Mouse (Mus musculus) myocyte (in vitro differentiated cells): ENCODE measurements around the gene Rxrg.

Source experiments
- REST ChIP-seq: IDR thresholded peaks from one replicate; pipeline ENCODE4 v1.6.1; 2011; ENCODE audit warnings: mild to moderate bottlenecking, control low read depth, moderate library complexity; ENCODE audit not compliant: insufficient read depth, insufficient read length
- SRF ChIP-seq: IDR thresholded peaks from one replicate; pipeline ENCODE4 v1.6.1; 2011; ENCODE audit warnings: low read depth; ENCODE audit not compliant: control insufficient read depth, insufficient read length

DNA sequence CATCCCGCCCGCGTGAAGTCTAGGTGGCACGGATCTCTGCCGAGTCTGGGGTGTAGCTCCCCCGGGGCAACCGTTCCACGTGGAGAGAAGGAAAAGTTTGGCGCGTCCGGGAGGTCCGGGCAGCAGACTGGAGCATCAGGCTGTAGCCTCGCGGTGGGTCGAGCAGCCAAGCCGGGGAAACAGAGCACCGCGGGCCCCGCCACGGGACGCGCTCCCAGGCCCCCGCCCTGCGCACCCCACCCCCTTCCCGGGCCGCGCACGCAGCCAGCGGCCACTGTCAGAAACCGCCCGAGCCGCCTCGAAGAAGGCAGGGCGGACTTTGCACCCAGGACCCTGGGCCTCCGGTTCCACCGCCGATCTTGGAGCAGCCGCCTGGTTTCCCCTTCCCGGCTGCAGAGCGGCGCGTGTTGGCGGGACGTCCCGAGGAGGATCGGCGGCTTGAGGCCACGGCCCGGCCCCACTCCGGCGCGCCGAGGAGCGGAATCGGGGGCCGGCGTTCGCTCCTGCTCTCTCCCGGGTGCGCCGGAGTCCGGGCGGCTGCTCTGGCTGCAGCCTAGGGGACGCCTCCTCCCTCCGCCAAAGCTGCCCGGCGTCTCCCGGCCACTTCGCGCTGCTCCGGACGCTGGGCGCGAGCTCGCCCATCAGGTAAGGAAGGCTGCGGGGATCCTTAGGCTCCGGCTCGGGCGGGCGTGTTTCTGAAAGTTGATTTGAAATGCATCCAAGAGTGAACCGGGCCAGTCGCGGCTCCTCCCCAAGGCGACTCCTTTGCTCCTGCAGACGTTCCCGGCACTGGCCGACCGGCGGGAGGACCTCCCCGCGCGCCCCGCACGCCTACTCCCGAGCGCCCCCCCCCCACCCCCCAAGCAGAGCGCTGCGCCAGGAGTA is 90.4 kb downstream of the Rxrg start:
- TF ChIP-seq SRF (no peak), REST (no peak)
